Mouse (Mus musculus): ENCODE measurements around the gene Helb. TPM values are rescaled to one million over a fixed set of nuclear protein-coding genes. Genes with fewer than 3 reads are reported as not detected.
A peak's percentile ranks its signal among the peaks of the same experiment; 100 is the strongest.

Helb gene
- polyA plus RNA-seq, 1 experiment from 2014 or later: 3.3 TPM

DNA sequence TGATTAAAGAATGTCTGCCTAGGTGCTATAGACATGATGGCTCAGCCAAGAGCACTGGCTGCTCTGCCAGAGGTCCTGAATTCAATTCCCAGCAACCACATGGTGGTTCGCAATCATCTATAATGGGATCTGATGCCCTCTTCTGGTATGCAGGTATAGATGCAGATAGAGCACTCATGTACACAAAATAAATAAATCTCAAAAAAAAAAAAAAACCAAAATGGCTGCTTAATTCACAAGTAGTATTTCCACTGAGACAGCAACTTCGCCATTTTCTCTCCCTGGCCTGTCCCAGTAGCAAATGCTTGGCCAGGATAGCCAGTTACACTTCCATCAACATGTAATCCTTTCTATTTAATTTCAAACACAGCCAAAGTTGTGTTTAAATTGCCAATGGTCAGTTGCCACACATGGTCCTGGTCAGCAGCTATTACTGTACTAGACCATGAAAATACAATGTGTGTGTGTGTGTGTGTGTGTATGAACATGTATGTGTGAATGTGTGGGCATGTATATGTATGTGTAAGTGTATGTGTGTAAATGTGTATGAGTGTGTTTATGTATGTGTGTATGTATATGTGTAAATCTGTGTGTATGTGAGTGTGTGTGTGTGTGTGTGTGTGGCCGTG is 982 bp downstream of the Helb start:
- H3K27ac ChIP-seq (ENCODE audit: low read depth, low read length): no peak overlapping the region
- peak overlapping the region; percentile 75 for H3K4me2 ChIP-seq (ENCODE audit: low read length)
- no peaks in the 10 kb centered on the region for H3K36me3 ChIP-seq (ENCODE audit: control insufficient read depth, insufficient read depth, low read length)
- DNase-seq (ENCODE audit: low spot score) (no peak), ATAC-seq (no peak)
- no peaks in the 10 kb centered on the region for H3K27me3 ChIP-seq (replicated peaks; ENCODE audit: control insufficient read depth, insufficient read depth, low read length)
- peak overlapping the region; percentile 70 for H3K4me3 ChIP-seq (ENCODE audit: low read depth, low read length)
- 83% methylated on average over 3 of the region's 3 CpGs for WGBS
- no peaks in the 10 kb centered on the region for H3K9me3 ChIP-seq (replicated peaks; ENCODE audit: control insufficient read depth, low read length)
- H3K9ac ChIP-seq (ENCODE audit: low read length): peak overlapping the region; percentile 64; the same call in 1 of the 2 replicates
- H3K4me1 ChIP-seq (ENCODE audit: control insufficient read depth, insufficient read depth, low read length): peaks cover 5% of the 10 kb centered on the region; the same call in 1 of the 2 replicates

DNA sequence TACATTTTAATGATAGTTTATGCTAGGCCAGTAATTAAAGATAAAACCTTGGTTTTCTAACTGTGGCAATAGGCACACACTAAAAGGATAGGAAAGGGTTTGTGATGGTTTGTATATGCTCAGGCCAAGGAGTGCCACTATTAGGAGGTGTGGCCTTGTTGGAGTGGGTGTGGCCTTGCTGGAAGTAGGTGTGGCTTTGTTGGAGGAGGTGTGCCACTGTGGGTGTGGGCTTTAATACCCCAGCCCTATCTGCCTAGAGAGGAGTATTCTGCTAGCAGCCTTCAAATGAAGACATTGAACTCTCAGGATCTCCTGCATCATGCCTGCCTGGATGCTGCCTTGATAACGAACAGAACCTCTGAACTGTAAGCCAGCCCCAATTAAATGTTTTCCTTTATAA is 12.0 kb downstream of the Helb start:
- Histone ChIP-seq H3K36me3 (ENCODE audit: control insufficient read depth, insufficient read depth, low read length) (0 out of 2 replicates have a peak, but pooled peaks cover 4% of the 10 kb centered on the region), H3K4me2 (ENCODE audit: low read length) (no peak overlapping the region), H3K27me3 (replicated peaks; ENCODE audit: control insufficient read depth, insufficient read depth, low read length) (no peaks in the 10 kb centered on the region), H3K9me3 (replicated peaks; ENCODE audit: control insufficient read depth, low read length) (no peaks in the 10 kb centered on the region), H3K9ac (ENCODE audit: low read length) (no peak overlapping the region), H3K27ac (ENCODE audit: low read depth, low read length) (no peak overlapping the region), H3K4me1 (ENCODE audit: control insufficient read depth, insufficient read depth, low read length) (no peaks in the 10 kb centered on the region), H3K4me3 (ENCODE audit: low read depth, low read length) (no peak overlapping the region)
- WGBS: 84% methylated on average over 1 of the region's 1 CpGs
- no peak for ATAC-seq
- DNase-seq (ENCODE audit: low spot score): no peak

DNA sequence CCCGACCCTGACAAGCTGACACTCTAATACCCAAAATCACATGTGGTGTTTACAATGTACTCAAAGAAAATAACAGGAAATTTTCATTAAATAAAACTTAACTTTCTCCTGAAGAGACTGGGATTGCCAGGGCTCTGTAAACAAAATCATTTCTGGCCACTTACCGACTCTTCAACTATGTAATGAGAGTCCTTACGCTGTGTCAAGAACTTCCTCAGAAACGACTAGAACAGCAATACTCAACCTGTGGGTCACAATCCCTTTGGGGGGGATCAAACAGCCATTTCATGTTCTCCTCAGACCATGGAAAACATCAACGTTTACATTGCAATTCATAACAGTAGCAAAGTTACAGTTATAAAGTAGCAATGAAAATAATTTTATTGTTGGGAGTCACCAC is 15.2 kb downstream of the Helb start:
- no peak for DNase-seq (ENCODE audit: low spot score)
- Histone ChIP-seq H3K4me3 (ENCODE audit: low read depth, low read length) (no peak overlapping the region), H3K27ac (ENCODE audit: low read depth, low read length) (no peak overlapping the region), H3K27me3 (replicated peaks; ENCODE audit: control insufficient read depth, insufficient read depth, low read length) (no peaks in the 10 kb centered on the region), H3K4me1 (ENCODE audit: control insufficient read depth, insufficient read depth, low read length) (no peaks in the 10 kb centered on the region), H3K36me3 (ENCODE audit: control insufficient read depth, insufficient read depth, low read length) (peaks cover 10% of the 10 kb centered on the region; the same call in 1 of the 2 replicates), H3K9me3 (replicated peaks; ENCODE audit: control insufficient read depth, low read length) (no peaks in the 10 kb centered on the region), H3K9ac (ENCODE audit: low read length) (no peak overlapping the region), H3K4me2 (ENCODE audit: low read length) (no peak overlapping the region)
- ATAC-seq: no peak
- 90% methylated on average over 5 of the region's 5 CpGs for WGBS

DNA sequence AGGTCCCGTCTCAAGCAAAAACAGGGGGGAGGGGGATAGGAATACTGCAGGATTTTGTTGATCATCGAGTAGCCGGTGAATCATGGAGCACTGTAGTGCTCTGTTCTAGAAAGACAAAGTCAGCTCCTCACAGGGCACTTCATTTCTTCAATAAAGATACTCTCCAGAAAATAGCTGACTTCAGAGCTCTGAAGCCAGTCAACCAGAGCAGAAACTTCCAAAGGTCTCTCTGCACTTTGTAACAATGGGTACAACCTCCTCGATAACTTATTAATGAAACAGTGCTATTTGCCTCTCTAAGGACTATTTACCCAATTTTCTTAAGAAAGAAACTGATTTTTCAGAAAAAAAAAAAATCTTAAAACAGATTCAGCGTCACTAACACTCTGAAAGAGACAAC is 17.1 kb downstream of the Helb start:
- ATAC-seq (no peak), DNase-seq (ENCODE audit: low spot score) (no peak)
- H3K36me3 ChIP-seq (ENCODE audit: control insufficient read depth, insufficient read depth, low read length): peaks cover 14% of the 10 kb centered on the region; the same call in 1 of the 2 replicates
- H3K9me3 ChIP-seq (replicated peaks; ENCODE audit: control insufficient read depth, low read length): no peaks in the 10 kb centered on the region
- no peak overlapping the region for H3K4me2 ChIP-seq (ENCODE audit: low read length)
- no peak overlapping the region for H3K4me3 ChIP-seq (ENCODE audit: low read depth, low read length)
- no peak overlapping the region for H3K27ac ChIP-seq (ENCODE audit: low read depth, low read length)
- H3K4me1 ChIP-seq (ENCODE audit: control insufficient read depth, insufficient read depth, low read length): no peaks in the 10 kb centered on the region
- WGBS: 97% methylated on average over 5 of the region's 5 CpGs
- H3K27me3 ChIP-seq (replicated peaks; ENCODE audit: control insufficient read depth, insufficient read depth, low read length): no peaks in the 10 kb centered on the region
- no peak overlapping the region for H3K9ac ChIP-seq (ENCODE audit: low read length)

DNA sequence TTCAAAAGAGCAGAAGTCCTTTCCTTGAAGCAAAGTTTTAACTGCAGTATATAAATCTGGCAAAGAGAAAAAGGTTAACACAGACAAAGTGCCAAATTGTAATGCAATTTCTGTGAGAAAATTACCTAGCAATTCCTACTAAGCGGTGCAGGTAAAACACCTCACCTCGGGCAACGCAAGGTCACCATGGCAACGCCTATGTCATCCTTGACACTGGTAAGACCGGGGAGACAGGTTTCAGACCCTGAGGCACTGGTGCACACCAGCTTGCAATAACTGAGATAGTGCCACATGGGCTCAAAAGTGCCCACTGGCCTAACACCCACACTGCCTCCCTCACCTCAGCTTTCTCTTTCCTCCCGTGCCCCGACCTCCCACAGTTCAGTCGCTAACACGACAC is 17.7 kb downstream of the Helb start:
- DNase-seq (ENCODE audit: low spot score) (no peak), ATAC-seq (no peak)
- no peak overlapping the region for H3K4me3 ChIP-seq (ENCODE audit: low read depth, low read length)
- H3K9me3 ChIP-seq (replicated peaks; ENCODE audit: control insufficient read depth, low read length): no peaks in the 10 kb centered on the region
- H3K36me3 ChIP-seq (ENCODE audit: control insufficient read depth, insufficient read depth, low read length): peaks cover 15% of the 10 kb centered on the region; the same call in 1 of the 2 replicates
- no peak overlapping the region for H3K27ac ChIP-seq (ENCODE audit: low read depth, low read length)
- 96% methylated on average over 9 of the region's 9 CpGs for WGBS
- H3K4me2 ChIP-seq (ENCODE audit: low read length): no peak overlapping the region
- H3K9ac ChIP-seq (ENCODE audit: low read length): no peak overlapping the region
- no peaks in the 10 kb centered on the region for H3K4me1 ChIP-seq (ENCODE audit: control insufficient read depth, insufficient read depth, low read length)
- no peaks in the 10 kb centered on the region for H3K27me3 ChIP-seq (replicated peaks; ENCODE audit: control insufficient read depth, insufficient read depth, low read length)

DNA sequence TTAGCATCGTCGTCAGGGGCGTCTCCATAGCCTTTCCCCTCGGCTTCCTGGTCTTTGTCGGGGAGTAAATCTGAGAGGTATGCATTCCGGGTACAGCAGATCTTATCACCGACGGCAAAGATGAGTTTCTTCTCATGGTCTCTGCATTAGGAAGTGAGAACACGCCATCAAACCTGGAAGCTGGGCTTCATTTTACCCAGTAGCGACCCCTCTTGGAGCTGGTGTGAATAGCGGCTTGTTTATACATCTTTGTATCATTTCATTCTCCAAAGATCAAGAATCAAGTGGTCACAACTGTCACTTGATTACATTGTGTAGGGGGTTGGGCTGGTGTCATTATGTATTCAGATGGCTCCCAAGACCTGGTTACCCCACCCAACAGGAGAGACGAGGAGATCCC is 20.2 kb downstream of the Helb start:
- Histone ChIP-seq H3K36me3 (ENCODE audit: control insufficient read depth, insufficient read depth, low read length) (peaks cover 23% of the 10 kb centered on the region; the same call in 1 of the 2 replicates), H3K27ac (ENCODE audit: low read depth, low read length) (no peak overlapping the region)
- WGBS: 92% methylated on average over 12 of the region's 12 CpGs

DNA sequence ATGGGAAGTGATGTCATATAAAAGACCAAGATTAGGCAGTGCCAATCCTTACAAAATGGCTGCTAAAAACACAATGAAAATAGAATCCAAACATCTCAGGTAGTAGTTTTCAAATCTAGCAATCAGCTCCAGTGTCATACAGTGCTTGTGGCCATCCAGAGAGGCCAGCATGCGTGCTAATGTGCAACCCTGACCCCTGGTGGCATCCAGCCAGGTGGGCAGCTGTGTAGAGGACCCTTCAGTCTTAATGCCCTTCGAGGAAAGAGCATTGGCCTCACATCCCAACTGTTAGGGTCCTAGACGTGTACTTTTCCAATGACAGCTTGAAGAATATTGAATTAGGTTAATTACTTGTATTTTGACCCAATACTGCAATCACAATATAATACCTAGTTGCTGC is 34.9 kb downstream of the Helb start:
- Histone ChIP-seq H3K9me3 (replicated peaks; ENCODE audit: control insufficient read depth, low read length) (no peaks in the 10 kb centered on the region), H3K9ac (ENCODE audit: low read length) (no peak overlapping the region), H3K4me2 (ENCODE audit: low read length) (no peak overlapping the region), H3K27me3 (replicated peaks; ENCODE audit: control insufficient read depth, insufficient read depth, low read length) (no peaks in the 10 kb centered on the region), H3K27ac (ENCODE audit: low read depth, low read length) (no peak overlapping the region), H3K36me3 (ENCODE audit: control insufficient read depth, insufficient read depth, low read length) (peaks cover 28% of the 10 kb centered on the region), H3K4me1 (ENCODE audit: control insufficient read depth, insufficient read depth, low read length) (no peaks in the 10 kb centered on the region), H3K4me3 (ENCODE audit: low read depth, low read length) (no peak overlapping the region)
- WGBS: 73% methylated on average over 3 of the region's 3 CpGs
- DNase-seq (ENCODE audit: low spot score): no peak
- no peak for ATAC-seq

More for the DNA sequence above, 20.2 kb downstream of the Helb start:
- no peak for DNase-seq (ENCODE audit: low spot score)
- Histone ChIP-seq H3K4me1 (ENCODE audit: control insufficient read depth, insufficient read depth, low read length) (no peaks in the 10 kb centered on the region), H3K27me3 (replicated peaks; ENCODE audit: control insufficient read depth, insufficient read depth, low read length) (no peaks in the 10 kb centered on the region), H3K9me3 (replicated peaks; ENCODE audit: control insufficient read depth, low read length) (no peaks in the 10 kb centered on the region), H3K9ac (ENCODE audit: low read length) (no peak overlapping the region), H3K4me3 (ENCODE audit: low read depth, low read length) (no peak overlapping the region), H3K4me2 (ENCODE audit: low read length) (no peak overlapping the region)
- ATAC-seq: no peak

DNA sequence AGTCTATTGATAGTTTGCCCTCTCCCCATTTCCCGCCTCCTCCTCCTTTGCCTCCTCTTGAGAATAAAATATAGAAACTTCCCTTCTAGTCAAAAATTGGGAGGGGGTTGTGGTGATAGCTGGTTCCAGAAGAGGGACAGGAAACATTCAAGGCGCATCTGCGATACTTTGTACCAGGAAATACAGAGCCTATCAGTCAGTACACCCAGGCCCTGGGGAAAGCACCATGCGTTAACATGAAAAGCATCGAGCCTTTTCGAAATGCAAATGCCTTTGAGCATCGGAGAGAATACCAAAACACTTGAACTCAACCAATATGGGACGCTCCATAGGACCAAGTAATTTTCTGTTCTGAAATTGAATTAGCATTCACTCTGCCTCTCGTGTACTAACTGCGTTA is 46.5 kb downstream of the Helb start:
- Histone ChIP-seq H3K27ac (ENCODE audit: low read depth, low read length) (no peak overlapping the region), H3K4me2 (ENCODE audit: low read length) (no peak overlapping the region), H3K4me1 (ENCODE audit: control insufficient read depth, insufficient read depth, low read length) (no peaks in the 10 kb centered on the region), H3K9me3 (replicated peaks; ENCODE audit: control insufficient read depth, low read length) (no peaks in the 10 kb centered on the region), H3K36me3 (ENCODE audit: control insufficient read depth, insufficient read depth, low read length) (no peaks in the 10 kb centered on the region), H3K9ac (ENCODE audit: low read length) (no peak overlapping the region), H3K4me3 (ENCODE audit: low read depth, low read length) (no peak overlapping the region), H3K27me3 (replicated peaks; ENCODE audit: control insufficient read depth, insufficient read depth, low read length) (no peaks in the 10 kb centered on the region)
- DNase-seq (ENCODE audit: low spot score) (no peak), ATAC-seq (no peak)
- 83% methylated on average over 10 of the region's 10 CpGs for WGBS

DNA sequence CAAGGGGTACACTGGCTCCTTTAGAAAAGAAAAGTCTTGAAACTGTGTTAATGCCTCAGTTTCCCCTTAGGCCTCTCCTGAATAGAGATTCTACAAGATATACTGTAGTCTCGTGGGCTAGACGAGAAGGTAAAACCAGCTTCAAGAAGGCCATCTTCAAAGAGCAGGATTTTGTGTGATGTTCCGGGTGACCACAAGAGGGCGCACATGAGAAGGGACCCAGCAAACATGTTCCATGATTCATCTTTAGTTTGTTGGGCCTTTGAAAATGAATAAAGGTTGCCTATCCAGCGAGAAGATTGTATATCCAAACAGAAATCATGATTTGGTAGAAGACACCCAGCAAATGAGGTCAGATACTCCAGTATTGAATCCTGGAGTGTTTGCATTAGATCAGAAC is 48.4 kb downstream of the Helb start:
- DNase-seq (ENCODE audit: low spot score): peak; percentile 59
- no peaks in the 10 kb centered on the region for H3K27me3 ChIP-seq (replicated peaks; ENCODE audit: control insufficient read depth, insufficient read depth, low read length)
- H3K4me2 ChIP-seq (ENCODE audit: low read length): no peak overlapping the region
- no peak overlapping the region for H3K9ac ChIP-seq (ENCODE audit: low read length)
- no peaks in the 10 kb centered on the region for H3K4me1 ChIP-seq (ENCODE audit: control insufficient read depth, insufficient read depth, low read length)
- H3K36me3 ChIP-seq (ENCODE audit: control insufficient read depth, insufficient read depth, low read length): no peaks in the 10 kb centered on the region
- no peak overlapping the region for H3K4me3 ChIP-seq (ENCODE audit: low read depth, low read length)
- no peaks in the 10 kb centered on the region for H3K9me3 ChIP-seq (replicated peaks; ENCODE audit: control insufficient read depth, low read length)
- no peak overlapping the region for H3K27ac ChIP-seq (ENCODE audit: low read depth, low read length)
- WGBS: 22% methylated on average over 5 of the region's 5 CpGs
- no peak for ATAC-seq
